Mouse (Mus musculus) embryo, embryonic 10.5 days (tissue): ENCODE results near the gene Dusp22.
A peak's percentile ranks its signal among the peaks of the same experiment; 100 is the strongest.

Source experiments
- DNase-seq: peaks from one replicate; pipeline ENCODE4 v3.0.0-alpha.2; 2015; ENCODE audit warnings: low spot score

Dusp22 gene

DNA sequence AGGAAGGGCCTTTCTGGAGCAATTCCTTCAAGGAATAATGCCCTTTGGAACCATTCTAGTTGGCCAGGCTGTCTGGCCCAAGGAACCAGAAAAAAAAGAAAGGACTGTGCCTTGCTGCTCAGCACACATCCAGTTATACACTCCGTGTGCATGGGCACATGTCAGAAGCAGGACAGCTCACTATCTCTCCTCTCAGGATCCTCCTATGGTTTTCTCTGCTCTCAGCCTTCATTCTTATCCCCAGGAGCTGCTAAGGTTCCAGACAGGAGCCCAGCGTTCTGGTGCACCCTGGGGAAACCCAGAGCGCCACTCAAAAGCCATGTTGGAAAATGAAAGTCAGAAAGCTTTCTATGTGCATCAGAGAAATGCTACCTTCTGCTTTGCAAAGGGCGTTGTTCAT lies 55.8 kb downstream of the Dusp22 start:
- no peak for DNase-seq

DNA sequence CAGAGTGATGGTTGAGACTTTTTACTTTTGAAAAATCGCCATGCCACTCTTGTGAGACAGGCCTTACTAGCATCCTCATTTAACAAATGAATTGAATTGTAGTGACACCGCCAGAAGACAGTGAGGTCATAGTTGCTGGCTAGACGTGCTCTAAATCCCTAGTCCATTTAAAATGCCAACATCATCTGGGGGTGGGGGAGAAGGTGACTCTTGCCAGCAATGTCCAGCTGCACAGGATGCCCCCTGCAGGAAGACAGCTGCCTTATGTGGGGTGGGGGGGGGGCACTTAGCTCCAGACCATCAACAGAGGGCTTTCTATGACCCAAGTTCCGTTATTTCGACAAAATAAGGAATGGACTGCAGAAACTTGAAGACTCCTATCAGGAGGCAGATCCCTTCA lies 56.8 kb downstream of the Dusp22 start:
- DNase-seq = no peak

DNA sequence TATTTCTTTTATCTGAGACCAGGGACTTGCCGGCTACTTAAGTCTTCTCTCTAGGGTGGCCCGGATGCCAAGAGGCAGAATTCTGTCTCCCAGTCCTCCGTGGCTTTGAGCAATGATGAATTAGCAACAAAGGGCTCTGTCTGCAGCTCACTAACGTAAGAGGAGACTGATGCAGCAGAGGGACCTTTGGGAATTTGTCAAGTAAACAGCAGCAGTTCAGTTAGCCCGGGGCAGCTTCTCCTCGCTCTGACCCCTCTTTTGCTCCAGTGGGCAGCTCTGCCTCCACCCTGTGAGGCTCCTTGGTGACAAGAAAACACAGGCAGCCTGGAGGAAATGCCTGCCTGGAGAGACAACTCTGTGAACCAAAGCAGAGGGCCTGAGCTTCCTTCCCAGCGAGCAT lies 62.8 kb downstream of the Dusp22 start:
- peak; percentile 68 for DNase-seq

DNA sequence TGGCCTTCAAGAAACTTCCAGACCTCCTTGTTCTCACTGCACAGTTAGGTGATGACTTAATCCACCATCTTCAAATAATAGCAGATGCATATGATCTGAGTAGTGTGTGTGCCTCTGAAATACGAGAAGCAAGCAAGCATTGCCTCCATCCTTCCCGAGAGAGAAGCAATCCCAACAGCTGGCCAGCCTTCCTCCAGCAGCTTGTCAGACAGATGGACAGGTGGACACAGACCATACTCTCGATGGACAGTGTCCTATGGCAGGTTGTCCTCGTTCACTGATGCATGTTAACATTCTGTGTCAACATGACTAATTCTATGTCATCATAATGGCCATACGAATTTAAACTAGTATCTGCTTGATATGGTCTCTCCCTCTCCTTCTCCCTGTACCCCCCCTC lies 63.5 kb downstream of the Dusp22 start:
- no peak for DNase-seq

DNA sequence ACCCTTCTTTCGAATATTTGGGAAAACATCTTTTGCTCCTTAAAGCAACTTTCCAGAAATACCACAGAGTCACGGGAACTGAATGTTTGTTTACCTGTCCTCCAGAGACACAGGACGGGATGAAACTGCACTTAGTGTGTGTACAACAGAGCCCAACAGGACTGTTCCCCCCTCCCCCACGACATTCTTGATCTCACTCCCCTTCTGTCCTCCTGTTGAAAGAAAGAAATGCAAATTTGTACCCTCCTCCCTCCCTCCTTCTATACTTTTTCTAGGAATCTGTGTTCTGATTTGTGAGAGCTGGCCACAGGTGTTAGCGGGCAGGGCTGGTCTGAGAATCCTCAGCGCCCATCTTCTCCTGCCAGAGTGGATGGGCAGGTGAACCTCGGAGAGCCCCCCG lies 64.1 kb downstream of the Dusp22 start:
- no peak for DNase-seq

DNA sequence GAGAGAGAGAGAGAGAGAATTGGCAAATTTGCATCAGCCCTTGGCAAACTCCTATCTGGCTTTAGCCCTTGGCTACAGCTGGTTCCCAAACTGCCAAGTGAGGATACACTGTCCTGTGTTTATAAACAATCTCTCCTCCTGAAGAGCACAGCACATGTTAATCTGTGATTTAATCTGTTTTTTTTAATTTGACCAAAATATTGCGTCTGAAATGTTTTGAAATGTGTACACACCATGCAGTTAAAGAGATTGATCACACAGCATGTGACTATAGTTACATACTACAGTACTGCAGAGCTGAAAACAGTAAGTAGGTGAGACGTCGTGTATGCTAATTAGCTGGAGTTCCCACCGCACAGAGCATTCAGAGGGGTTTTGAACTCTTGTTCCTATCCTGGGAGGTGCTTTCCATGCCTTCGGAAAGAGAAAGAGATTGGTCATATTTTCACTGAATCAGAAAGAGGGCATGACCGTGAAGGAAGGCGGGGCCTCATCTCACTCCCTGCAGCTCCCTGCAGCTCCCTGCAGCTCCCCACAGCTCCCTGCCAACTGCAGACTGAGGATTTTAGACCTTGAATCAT lies 65.0 kb downstream of the Dusp22 start:
- peak; percentile 28 for DNase-seq

DNA sequence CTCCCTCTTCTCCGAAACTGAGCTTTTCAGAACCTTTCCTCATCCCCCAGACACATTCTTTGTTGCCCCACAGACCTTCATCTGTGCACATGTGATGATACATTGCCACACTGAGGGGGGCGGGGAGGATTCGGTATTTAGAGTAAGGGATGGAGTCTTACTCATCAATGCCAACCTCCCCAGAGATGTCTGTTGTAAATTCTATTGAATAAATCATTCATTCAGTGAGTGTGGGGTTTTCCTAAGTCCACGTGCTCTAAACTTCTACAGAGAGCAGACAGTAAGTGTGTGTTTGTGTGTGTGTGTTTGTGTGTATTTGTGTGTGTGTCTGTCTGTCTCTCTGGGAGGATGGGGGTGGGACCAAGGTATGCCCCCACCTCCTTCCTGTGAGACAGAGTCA lies 67.1 kb downstream of the Dusp22 start:
- no peak for DNase-seq

DNA sequence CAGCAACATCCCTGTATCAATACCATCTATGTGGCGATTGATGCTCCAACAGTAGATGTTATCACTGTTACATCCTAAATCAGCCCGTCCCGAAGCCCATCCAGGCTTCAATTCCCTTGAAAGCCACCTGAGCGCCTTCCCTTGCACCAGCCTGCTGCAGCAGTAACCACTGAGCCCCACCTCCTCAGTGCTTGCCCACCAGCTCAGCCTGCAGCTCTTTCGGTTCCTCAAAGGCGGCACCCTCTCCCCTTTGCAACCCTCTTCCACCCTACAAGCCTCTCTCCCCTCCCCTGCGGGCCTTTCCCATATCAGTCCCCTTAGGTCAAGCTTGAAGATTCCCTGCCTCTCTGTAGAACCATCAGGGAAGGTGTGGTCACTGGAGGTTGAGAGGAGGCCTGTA lies 68.4 kb downstream of the Dusp22 start:
- DNase-seq = no peak

DNA sequence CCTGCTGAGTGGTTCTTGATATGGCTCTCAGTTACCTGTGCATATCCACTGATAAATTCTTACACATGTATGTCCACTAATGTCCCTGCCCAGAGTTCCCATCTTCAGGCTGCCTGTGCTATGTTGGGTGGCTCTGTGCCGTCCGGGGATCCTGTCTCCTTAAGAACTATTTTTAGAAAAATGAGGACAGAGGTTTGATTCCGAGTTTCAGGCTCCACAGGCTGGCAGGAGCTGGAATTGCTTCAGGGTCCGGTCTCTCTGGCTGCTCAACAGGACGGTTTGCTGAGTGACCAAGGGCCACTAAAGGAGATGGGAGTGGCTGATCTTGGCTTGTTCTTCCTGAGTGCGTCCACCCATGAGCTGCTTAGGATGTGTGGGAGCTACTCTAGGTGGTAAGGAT lies 69.4 kb downstream of the Dusp22 start:
- no peak for DNase-seq

DNA sequence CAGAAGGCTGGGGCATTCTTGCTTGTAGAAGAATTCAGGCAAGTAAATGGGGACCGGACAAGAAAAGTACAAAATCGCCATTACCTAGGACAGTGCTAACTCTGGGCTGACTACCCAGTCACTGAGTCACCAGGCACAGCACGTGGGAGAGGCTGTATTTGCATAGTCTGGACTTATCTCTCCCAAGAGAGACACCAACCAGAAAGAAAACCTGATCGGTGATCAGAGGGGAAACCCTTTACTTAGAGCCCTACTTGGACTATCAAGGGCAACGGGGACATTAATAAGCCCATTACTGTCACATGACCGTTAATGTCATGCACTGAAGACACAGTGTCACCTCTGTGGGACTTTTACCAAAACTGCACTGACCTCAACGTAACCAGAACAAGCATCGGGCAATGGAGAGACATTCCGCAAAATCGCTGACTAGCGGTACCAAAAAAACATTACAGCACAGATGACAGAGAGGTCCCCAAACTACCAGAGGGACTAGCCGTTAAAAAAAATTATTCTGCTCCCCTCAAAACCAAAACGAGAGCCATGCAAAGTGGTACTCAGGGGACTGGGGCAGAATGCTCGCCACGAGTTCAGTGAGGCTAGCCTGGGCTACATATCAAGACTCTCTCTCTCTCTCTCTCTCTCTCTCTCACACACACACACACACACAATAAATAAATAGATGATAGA lies 70.5 kb downstream of the Dusp22 start:
- no peak for DNase-seq

DNA sequence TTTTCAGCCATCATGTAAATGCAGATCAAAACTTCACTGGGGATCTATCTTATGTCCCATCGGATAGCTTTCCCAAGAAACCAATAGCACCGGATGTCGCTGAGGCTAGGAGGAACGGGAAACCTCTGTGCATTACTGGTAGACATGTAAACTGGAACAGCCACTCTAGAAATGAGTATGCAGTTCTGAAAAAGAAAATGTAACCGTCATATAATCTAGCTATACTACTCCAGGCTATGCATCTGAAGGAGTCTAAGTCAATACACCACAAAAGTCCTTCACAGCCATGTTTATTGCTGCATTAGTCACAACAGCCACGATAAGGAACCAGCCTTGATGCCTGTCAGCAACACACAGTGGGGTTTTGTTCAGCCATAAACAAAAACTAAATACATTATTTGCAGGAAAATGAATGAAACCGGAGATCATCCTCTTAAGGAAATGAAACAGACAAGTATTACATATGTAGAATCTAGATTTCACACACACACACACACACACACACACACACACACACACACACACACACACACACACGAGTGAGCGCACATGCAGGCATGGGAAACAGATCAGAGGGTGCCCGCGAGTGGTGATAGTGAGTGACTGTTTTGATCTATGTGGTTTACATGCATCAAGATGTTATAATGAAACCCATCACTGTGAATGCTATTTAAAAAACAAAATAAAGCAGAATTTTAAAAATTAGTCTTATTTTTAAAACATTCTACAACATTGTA lies 73.1 kb downstream of the Dusp22 start:
- DNase-seq = no peak

DNA sequence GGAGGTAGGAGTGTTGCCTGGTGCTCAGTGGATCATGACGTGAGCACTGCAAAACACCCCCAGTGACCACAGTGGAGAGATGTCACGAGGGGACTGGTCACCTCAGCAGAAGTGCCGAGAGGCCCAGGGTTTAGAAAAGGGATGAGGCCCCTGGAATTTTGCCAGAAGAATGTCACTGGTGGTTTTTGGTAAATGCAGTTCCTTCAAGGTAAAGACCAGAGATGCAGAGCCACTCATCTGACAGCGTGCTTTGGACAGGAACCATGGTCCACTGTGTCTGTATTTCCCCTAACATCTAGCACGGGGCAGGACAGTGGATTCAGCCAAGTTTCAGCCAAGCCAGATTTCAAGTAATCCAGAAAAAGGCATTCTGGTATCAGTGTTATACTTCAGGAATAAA lies 76.9 kb downstream of the Dusp22 start:
- no peak for DNase-seq

DNA sequence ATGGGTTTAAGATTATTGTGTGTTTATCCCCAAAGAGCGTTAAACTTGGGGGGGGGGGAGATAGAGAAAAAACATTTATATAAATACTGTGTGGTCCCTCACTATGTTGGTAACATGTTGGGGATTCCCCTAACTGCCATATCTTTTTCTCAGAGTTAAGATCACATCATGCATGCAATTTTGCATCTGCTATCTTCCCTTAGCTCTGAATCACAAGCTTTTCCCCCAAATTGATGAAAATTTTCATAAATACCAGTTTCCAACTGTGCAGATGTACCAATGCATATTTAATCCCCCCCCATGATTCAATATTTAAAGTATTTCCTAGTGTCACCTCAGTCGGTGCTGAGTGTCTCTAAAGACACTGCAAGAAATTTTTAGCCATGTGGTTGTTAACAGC lies 77.5 kb downstream of the Dusp22 start:
- DNase-seq = no peak

DNA sequence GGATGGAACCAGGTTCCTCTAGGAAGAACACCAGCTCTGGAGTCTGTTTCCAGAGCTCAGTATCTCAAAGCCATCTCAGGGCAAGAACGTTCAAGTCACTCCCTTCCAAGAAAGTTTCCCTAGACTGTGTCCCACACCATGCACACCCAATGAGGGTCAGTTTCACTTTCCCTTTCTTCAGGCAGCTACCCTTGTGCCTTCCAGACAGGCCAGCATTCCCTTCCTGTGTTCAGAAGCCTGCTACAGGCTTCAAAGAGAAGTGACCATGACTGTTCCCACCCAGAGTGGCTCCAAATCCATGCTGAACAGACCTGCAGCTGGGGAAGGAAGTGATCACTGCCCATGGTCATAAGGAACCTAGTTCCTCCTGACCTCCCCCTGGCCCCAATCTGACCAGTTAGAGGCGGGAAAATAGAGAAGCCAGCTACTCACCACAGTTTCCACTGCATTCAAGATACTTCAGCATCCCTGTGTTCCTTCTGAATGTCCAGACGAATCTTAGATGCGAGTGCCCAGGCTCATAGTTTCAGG lies 78.6 kb downstream of the Dusp22 start:
- no peak for DNase-seq

DNA sequence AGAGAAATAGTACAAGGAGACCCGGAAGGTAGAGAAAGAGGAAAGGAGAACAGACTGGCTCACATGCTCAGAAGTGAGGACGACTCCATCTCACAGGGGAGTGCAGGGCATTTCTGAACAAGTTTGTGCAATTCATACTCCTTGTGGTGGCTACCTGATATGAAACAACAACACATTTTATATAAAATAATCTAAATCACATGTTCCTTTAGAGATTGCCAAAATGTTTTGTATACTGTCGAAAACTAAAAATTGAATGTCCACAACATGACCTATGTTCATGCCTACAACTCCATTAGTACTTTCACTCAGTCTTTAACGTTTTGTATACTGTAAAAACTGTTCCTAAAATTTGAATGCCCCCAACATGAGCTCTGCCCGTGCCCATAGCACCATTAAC lies 81.4 kb downstream of the Dusp22 start:
- DNase-seq = no peak

DNA sequence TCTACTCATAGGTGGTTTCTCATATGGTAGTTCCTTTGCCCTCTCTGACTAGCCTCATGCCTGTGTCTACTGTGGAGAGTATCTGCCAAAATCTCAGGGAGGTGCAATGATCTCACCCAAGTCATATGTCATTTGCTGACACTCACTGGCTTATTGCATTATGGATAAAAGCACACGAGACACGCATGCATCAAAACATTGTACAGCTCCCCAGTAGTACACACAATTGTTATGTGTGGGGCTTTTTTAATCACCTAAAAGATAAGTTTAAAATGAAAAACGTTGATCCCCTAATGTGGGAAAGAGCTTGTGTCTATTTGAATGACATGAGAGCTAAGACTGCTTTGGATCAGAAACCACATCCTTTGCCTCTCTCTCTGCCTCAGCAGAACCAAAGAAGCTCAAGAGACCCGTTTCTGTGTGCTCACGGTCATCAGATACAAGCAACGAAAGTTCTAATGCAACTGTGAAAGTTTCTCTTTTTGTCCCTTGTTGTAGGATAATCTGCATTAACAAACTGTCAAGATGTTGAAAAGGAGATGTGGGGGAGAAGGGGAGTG lies 82.7 kb downstream of the Dusp22 start:
- DNase-seq = no peak

DNA sequence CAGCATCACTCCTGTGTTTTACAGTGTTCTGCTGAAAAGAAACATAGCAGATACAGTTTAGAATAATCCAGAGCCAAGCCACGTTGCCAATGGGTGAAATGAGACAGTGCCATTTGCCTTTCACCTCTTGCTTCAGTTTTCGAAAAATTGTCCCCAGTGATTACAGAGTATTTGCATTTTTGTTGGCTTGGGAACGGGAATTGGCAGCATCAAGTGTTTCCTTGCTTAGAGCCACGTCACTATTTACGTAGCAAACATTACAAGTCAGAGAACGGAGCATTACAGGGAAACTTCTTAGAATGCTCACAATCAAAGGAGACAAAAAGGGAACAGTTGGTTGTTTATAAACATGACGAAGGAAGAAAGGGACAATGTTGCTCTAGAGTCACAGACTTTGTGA lies 85.3 kb downstream of the Dusp22 start:
- no peak for DNase-seq

DNA sequence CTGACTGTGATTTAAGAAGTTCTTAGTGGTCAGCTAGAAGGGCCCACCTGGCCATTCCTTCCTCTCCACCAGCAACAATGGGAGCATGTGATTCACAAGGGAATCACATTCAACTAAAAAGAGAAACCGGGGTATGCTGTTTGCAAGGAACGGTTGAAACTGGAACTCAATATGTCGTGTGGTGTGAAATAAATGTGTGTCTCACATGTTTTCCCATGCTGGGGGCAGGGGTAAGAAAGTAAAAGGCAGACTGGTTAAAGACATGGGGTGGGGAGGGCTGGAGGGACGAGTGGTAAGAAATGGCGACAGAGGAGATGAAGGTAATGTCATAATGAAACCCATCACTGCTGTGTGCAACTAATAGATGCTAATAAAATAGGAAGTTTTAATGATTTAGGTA lies 87.3 kb downstream of the Dusp22 start:
- DNase-seq = no peak

DNA sequence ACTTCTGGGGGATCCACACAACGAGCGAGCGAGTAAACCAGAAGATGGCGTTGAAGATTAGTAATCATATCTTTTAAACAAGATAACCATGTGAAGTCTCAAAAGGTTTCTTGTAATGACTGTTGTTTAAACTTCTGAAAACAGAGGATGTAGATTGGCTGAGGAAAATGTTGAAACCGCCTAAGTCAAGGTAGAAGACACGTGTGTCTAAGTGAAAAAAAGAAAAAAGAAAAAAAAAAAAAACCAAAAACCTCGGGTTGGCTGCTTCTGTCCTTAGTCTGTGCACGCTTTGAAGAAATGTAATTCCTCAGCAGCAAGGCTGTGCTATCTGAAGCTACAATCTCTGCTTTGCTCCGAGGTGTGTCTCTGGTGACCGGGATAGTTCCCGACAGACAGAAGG lies 87.7 kb downstream of the Dusp22 start:
- no peak for DNase-seq

DNA sequence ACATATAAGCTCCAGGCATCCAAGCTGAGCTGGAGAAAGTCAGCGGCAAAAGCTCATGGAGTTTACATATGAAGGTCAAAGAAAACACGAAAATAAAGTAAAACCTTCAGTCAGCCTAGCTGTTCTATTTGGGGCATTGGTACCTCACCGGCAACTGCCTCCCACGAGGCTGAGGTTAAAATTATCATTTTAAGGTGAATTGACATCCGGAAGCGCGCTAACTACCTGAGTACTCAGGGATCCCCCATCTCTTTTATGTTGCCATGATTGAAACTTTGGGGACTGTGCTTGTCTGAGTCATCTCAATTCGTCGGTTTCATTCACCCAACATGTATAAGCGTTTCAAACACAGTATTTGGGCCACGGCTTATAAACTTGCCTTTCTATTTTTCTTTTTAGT lies 88.5 kb downstream of the Dusp22 start:
- DNase-seq = no peak

DNA sequence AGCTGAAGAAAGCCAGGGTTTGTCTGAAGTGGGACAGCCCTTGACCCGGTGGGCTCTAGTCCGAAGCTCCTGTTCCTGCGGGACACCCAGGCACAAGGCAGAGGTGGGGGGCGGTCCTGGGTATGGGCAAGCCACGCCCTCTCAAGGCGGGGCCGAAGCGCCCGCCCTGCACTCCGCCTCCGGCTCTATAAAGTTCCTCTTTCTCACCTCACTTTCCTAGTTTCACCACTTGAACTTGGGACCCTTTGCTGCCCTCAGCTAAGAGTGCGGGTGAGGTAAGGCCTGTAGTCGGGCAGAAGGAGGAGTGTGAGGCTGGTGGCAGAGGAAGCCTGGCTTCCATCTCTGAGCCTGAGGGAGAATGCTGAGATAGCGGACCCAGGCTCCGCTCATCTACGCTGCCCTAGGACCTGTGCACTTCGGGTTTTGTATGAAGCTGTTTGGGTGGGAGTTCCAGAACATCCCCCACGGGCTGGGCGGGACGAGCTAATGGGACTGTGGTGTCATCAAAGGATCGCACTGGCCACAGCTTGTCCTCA lies 89.3 kb downstream of the Dusp22 start, which contains the start of gene Irf4:
TSS of gene Irf4 (plus strand) at position 206 of the 536 bp plus-strand sequence.
- peak; percentile 71 for DNase-seq

DNA sequence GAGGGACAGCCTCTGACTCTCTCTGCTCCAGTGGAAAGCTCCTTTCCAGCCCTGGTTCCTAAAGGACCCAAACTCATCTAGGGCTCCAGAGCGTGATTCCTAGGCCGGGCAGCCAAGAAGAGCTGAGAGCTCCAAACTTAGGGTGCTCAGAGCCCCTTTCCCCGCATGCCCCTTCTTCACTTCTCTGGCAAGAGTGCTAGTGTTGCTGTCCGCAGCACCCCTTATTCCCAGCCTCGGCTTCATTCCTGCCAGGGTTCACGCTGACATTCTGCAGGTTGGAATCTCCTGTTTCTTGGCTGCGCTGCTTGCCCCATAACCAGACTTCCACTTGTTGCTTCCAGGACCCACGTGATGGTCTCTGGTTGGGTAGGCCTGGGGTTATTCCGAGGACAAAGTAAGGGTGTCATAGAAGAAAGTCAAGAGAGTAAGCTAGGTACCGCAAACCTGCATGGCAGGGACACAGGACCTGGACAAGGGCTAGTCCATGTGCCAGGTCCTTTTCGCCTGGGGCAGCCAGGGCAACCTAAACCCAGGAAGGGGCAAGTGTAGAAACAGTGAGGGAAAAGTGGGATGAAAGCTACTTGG lies 89.8 kb downstream of the Dusp22 start:
- peak; percentile 38 for DNase-seq
